18 mouse cellular contexts compared by ENCODE assay signal in the genomic region with DNA sequence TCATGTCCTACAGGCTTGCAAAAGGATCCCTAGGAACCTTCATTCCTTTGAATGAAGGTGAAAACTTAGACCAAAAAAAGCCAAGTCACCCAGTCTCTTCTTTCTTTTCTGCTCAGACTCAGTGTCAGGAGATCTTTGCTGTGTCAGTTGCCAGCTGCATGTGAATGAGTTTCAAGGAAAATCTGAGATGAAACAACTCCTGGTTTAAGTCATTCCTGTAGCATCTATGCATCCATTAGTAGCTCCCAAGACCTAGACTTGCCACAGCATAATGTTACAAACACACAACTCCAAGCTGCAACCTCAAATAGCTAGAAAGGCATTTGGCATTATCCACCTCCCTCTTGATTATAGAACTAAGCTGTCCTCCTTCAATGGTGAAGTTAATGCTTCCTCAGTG. TPM values are rescaled to one million over a fixed set of nuclear protein-coding genes. Genes with fewer than 3 reads are reported as not detected.
DNase-seq lines count a peak whose midpoint lies in the region; ATAC-seq lines count a peak whose summit lies in the region.
"Not testable (repeated sequence)": the region's sequence is repeated elsewhere in the genome, so short reads cannot be mapped to it uniquely, and the experiment has no call there.
"Had no signal": no experiment of that assay in that cellular context is flagged by ENCODE, and none has a peak within 500 bp of the region (broad histone marks: within the 10 kb centered on the region; RNA-seq: fewer than 3 reads in every experiment).

No protein-coding gene starts in this region.

- DNase-seq in CD4-positive helper T cell, adult 2 months (ENCODE audit: low read depth, low spot score), result peak; percentile 25
- DNase-seq in induced T-regulatory cell, adult 2 months (ENCODE audit: low read depth), result peak; percentile 52
- peak; percentile 50 for DNase-seq in naive thymus-derived CD4-positive, alpha-beta T cell, adult 2 months (ENCODE audit: low read depth)

- peaks cover 11% of the 10 kb centered on the region; the same call in 1 of the 2 replicates for H3K36me3 ChIP-seq in macrophage (ENCODE audit: inconsistent target)

- H3K79me2 ChIP-seq in macrophage (ENCODE audit: inconsistent target), result peaks cover 29% of the 10 kb centered on the region; the same call in 1 of the 2 replicates

- peak overlapping the region; percentile 12; the same call in 1 of the 2 replicates for H3K27ac ChIP-seq in macrophage

- H3K4me3 ChIP-seq in macrophage (ENCODE audit: inconsistent target), result not testable (repeated sequence)

- peak; percentile 21 for ATAC-seq in CD4-positive, CD25-positive, alpha-beta regulatory T cell, adult 4 months

RNA-seq across cellular contexts. Expression of a gene that starts 0.6 kb away (rescaled TPM):
- 100 to 1,000 TPM in 1 of 2 experiments, 10 to 100 TPM in 1; 79.8 to 100 TPM for polyA plus RNA-seq in CD4-positive, CD25-positive, alpha-beta regulatory T cell, adult 4 months (2017; shearing (Covaris generic))
- 100 to 1,000 TPM in 2 of 26 experiments, 10 to 100 TPM in 18, 1 to 10 TPM in 6; 4.1 to 146 (median 45.7) TPM for total RNA-seq in macrophage (2018; cell fraction: chromatin; rRNA removed)
- 100 to 1,000 TPM in 13 of 26 experiments, 10 to 100 TPM in 13; 22.2 to 328 (median 168) TPM for total RNA-seq in macrophage (2018; cell fraction: cytosol; rRNA removed)
- total RNA-seq in macrophage (2018; cell fraction: nucleus; rRNA removed), result 100 to 1,000 TPM in 14 of 26 experiments, 10 to 100 TPM in 12; 14.6 to 180 (median 122) TPM
- 25.2 to 49.7 TPM (median 27.2 TPM) in 3 replicates for polyA plus RNA-seq in macrophage (2018)
- total RNA-seq: ES-E14; forebrain, postnatal 0 days; MEL had no signal
- polyA plus RNA-seq: embryonic facial prominence, embryonic 10.5 days; embryonic facial prominence, embryonic 12.5 days; forebrain, embryonic 11.5 days; forebrain, embryonic 13.5 days; forebrain, embryonic 15.5 days had no signal

RNA-seq across cellular contexts. Expression of a gene that starts 44.3 kb away (rescaled TPM):
- 10 to 100 TPM; 35.1 to 36.6 TPM for polyA plus RNA-seq in CD4-positive, CD25-positive, alpha-beta regulatory T cell, adult 4 months (2017; shearing (Covaris generic))
- 10 to 100 TPM in 15 of 26 experiments, 1 to 10 TPM in 8, under 1 TPM in 3; 0.55 to 69.9 (median 21.3) TPM for total RNA-seq in macrophage (2018; cell fraction: chromatin; rRNA removed)
- total RNA-seq in macrophage (2018; cell fraction: cytosol; rRNA removed), result 10 to 100 TPM in 13 of 26 experiments, 1 to 10 TPM in 1, under 1 TPM in 12; 0.16 to 15.5 (median 7.2) TPM
- 10 to 100 TPM in 16 of 26 experiments, 1 to 10 TPM in 10; 1.3 to 56.5 (median 22.5) TPM for total RNA-seq in macrophage (2018; cell fraction: nucleus; rRNA removed)
- 0.47 to 1.00 TPM (median 0.48 TPM) in 3 replicates for polyA plus RNA-seq in macrophage (2018)
- total RNA-seq: adrenal gland, adult 18-20 months; adrenal gland, postnatal 36 days; ES-E14; forebrain, postnatal 0 days; MEL had no signal
- polyA plus RNA-seq: cerebellum, adult 2 months; cortical plate, adult 2 months; embryonic facial prominence, embryonic 10.5 days; embryonic facial prominence, embryonic 12.5 days; embryonic facial prominence, embryonic 14.5 days; forebrain, embryonic 11.5 days; forebrain, embryonic 13.5 days; forebrain, embryonic 15.5 days; forebrain, postnatal 0 days had no signal

Comparison
In these comparisons a context has a peak if more than half of its experiments do, and no peak if none do; other contexts are left out.
1. RNA of a gene that starts 44.3 kb away (polyA plus RNA-seq): 35.1 to 36.6 TPM in CD4-positive, CD25-positive, alpha-beta regulatory T cell, adult 4 months; 0.47 to 1.00 TPM in macrophage; every median in the first group is over 10 times any median in the second.
2. Peak in every context shown above with its lines, with median percentiles within 50 percentile points of each other: DNase-seq.